In the genomic region with DNA sequence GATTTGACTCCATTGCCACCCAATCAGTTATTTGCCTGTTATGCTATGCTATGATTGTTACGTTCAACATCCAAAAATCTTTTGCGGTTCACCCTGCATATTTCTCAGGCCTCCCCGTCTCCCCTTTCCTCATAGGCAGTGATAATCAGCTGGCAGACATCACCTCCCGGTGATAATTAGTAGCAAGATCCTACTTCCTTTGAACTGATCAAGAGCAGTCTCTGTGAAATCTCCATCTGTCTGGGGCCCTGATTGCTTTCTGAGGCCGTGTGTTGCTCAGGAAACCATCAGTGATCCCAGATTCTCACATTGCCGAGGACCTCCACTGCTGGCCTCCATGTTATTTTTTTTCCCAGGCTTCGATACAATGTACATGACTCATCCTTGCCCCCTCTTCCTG, we compare ENCODE assay signal across 30 mouse cellular contexts. TPM values are rescaled to one million over a fixed set of nuclear protein-coding genes. Genes with fewer than 3 reads are reported as not detected.
DNase-seq lines count a peak whose midpoint lies in the region; ATAC-seq lines count a peak whose summit lies in the region.
"Had no signal": no experiment of that assay in that cellular context is flagged by ENCODE, and none has a peak within 500 bp of the region (broad histone marks: within the 10 kb centered on the region; RNA-seq: fewer than 3 reads in every experiment).

No protein-coding gene starts in this region.

- no peak overlapping the region for H3K4me3 ChIP-seq in embryonic facial prominence, embryonic 14.5 days (ENCODE audit: low read depth, low read length)
- H3K4me3 ChIP-seq in embryonic facial prominence, embryonic 10.5 days = no peak overlapping the region
- no peak overlapping the region for H3K4me3 ChIP-seq in forebrain, embryonic 10.5 days
- no peak overlapping the region for H3K4me3 ChIP-seq in forebrain, embryonic 13.5 days
- H3K4me3 ChIP-seq: embryonic facial prominence, embryonic 12.5 days; kidney, embryonic 15.5 days; layer of hippocampus, adult 2 months; midbrain, embryonic 13.5 days; neural tube, embryonic 15.5 days had no signal

- H3K36me3 ChIP-seq in embryonic facial prominence, embryonic 14.5 days (ENCODE audit: control insufficient read depth, insufficient read depth, low read length) = no peaks in the 10 kb centered on the region
- no peaks in the 10 kb centered on the region for H3K36me3 ChIP-seq in embryonic facial prominence, embryonic 10.5 days (replicated peaks)
- no peaks in the 10 kb centered on the region for H3K36me3 ChIP-seq in forebrain, embryonic 10.5 days (replicated peaks)
- H3K36me3 ChIP-seq in forebrain, embryonic 13.5 days (ENCODE audit: poor library complexity, severe bottlenecking) = no peaks in the 10 kb centered on the region
- H3K36me3 ChIP-seq: embryonic facial prominence, embryonic 12.5 days; kidney, embryonic 15.5 days; midbrain, embryonic 13.5 days; neural tube, embryonic 15.5 days had no signal

- no peak for ATAC-seq in embryonic facial prominence, embryonic 14.5 days (ENCODE audit: low read depth)
- no peak for ATAC-seq in forebrain, embryonic 13.5 days
- ATAC-seq: forebrain, postnatal 0 days; inflammation-experienced regulatory T-cells, adult 6 months; midbrain, embryonic 13.5 days had no signal

- WGBS in embryonic facial prominence, embryonic 14.5 days = 51% methylated on average over 7 of the region's 7 CpGs
- WGBS in embryonic facial prominence, embryonic 10.5 days = 71% methylated on average over 7 of the region's 7 CpGs
- WGBS in forebrain, embryonic 10.5 days = 81% methylated on average over 7 of the region's 7 CpGs
- 70% methylated on average over 7 of the region's 7 CpGs for WGBS in forebrain, embryonic 13.5 days

- H3K9me3 ChIP-seq in embryonic facial prominence, embryonic 14.5 days (ENCODE audit: control insufficient read depth, low read length) = no peaks in the 10 kb centered on the region
- H3K9me3 ChIP-seq in embryonic facial prominence, embryonic 10.5 days = no peaks in the 10 kb centered on the region
- H3K9me3 ChIP-seq in forebrain, embryonic 10.5 days = no peaks in the 10 kb centered on the region
- H3K9me3 ChIP-seq in forebrain, embryonic 13.5 days (replicated peaks) = no peaks in the 10 kb centered on the region
- H3K9me3 ChIP-seq: embryonic facial prominence, embryonic 12.5 days; kidney, embryonic 15.5 days; midbrain, embryonic 13.5 days; neural tube, embryonic 15.5 days had no signal

- no peaks in the 10 kb centered on the region for H3K27me3 ChIP-seq in embryonic facial prominence, embryonic 14.5 days (replicated peaks; ENCODE audit: control insufficient read depth, insufficient read depth, low read length)
- no peaks in the 10 kb centered on the region for H3K27me3 ChIP-seq in embryonic facial prominence, embryonic 10.5 days (replicated peaks; ENCODE audit: low read depth, poor library complexity, severe bottlenecking)
- H3K27me3 ChIP-seq in forebrain, embryonic 10.5 days (ENCODE audit: poor library complexity, severe bottlenecking) = no peaks in the 10 kb centered on the region
- no peaks in the 10 kb centered on the region for H3K27me3 ChIP-seq in forebrain, embryonic 13.5 days
- H3K27me3 ChIP-seq: CH12.LX; embryonic facial prominence, embryonic 12.5 days; kidney, embryonic 15.5 days; midbrain, embryonic 13.5 days; neural tube, embryonic 15.5 days had no signal

- H3K4me1 ChIP-seq in embryonic facial prominence, embryonic 14.5 days (ENCODE audit: control insufficient read depth, insufficient read depth, low read length) = no peaks in the 10 kb centered on the region
- no peaks in the 10 kb centered on the region for H3K4me1 ChIP-seq in embryonic facial prominence, embryonic 10.5 days
- peaks cover 9% of the 10 kb centered on the region; the same call in 1 of the 2 replicates for H3K4me1 ChIP-seq in forebrain, embryonic 10.5 days
- H3K4me1 ChIP-seq in forebrain, embryonic 13.5 days = 0 out of 2 replicates have a peak, but pooled peaks cover 2% of the 10 kb centered on the region
- H3K4me1 ChIP-seq: embryonic facial prominence, embryonic 12.5 days; kidney, embryonic 15.5 days; midbrain, embryonic 13.5 days; neural tube, embryonic 15.5 days had no signal

- DNase-seq in embryonic facial prominence, embryonic 14.5 days (ENCODE audit: low spot score) = peak; percentile 9
- DNase-seq in embryonic facial prominence, embryonic 10.5 days (ENCODE audit: low spot score) = no peak
- peak; percentile 77 for DNase-seq in brain, adult 2 months (ENCODE audit: low read depth, low spot score)
- peak; percentile 45 to 58 for DNase-seq in cerebellum, adult 18-20 months
- DNase-seq in cerebellum, postnatal 10 days = peak; percentile 66 to 68
- DNase-seq in forebrain, embryonic 10.5 days (ENCODE audit: extremely low spot score, low spot score) = no peak
- DNase-seq in adrenal gland, adult (ENCODE audit: inconsistent age in 2 of 2, low spot score in 1 of 2) = no peak
- DNase-seq: adrenal gland, postnatal 10 days; forebrain, postnatal 0 days; gastrocnemius, postnatal 14 days; heart, postnatal 36 days; kidney, adult 18-20 months; kidney, postnatal 25 days; layer of hippocampus, postnatal 36 days; liver; lung, adult 2 months; lung, postnatal 10 days; right cerebral cortex, postnatal 14 days had no signal

- H3K4me2 ChIP-seq in embryonic facial prominence, embryonic 14.5 days (ENCODE audit: low read depth, low read length) = no peak overlapping the region
- H3K4me2 ChIP-seq in forebrain, embryonic 13.5 days = no peak overlapping the region
- H3K4me2 ChIP-seq: embryonic facial prominence, embryonic 12.5 days; heart, embryonic 11.5 days; hindbrain, embryonic 14.5 days; kidney, embryonic 15.5 days; midbrain, embryonic 13.5 days; neural tube, embryonic 15.5 days had no signal

- no peak overlapping the region for H3K9ac ChIP-seq in embryonic facial prominence, embryonic 14.5 days (ENCODE audit: low read depth, low read length)
- no peak overlapping the region for H3K9ac ChIP-seq in forebrain, embryonic 13.5 days
- H3K9ac ChIP-seq: embryonic facial prominence, embryonic 12.5 days; forebrain, postnatal 0 days; hindbrain, embryonic 14.5 days; kidney, embryonic 15.5 days; liver, embryonic 14.5 days; midbrain, embryonic 13.5 days; neural tube, embryonic 15.5 days had no signal

- no peak overlapping the region for H3K27ac ChIP-seq in embryonic facial prominence, embryonic 14.5 days (replicated peaks; ENCODE audit: low read depth, low read length)
- H3K27ac ChIP-seq in embryonic facial prominence, embryonic 10.5 days (replicated peaks) = no peak overlapping the region
- H3K27ac ChIP-seq in forebrain, embryonic 10.5 days = no peak overlapping the region
- H3K27ac ChIP-seq in forebrain, embryonic 13.5 days = no peak overlapping the region
- H3K27ac ChIP-seq: embryonic facial prominence, embryonic 12.5 days; hindbrain, embryonic 14.5 days; kidney, embryonic 15.5 days; layer of hippocampus, adult 2 months; liver, embryonic 14.5 days; macrophage; midbrain, embryonic 13.5 days; neural tube, embryonic 15.5 days had no signal

RNA-seq across cellular contexts. Expression of gene Epb41l3, which starts 22.5 kb away (rescaled TPM):
- polyA plus RNA-seq in embryonic facial prominence, embryonic 14.5 days (2014; fragmentation: Nextera tagmentation; extraction: Ambion mirVana) = 127 and 142 TPM in 2 replicates
- 55.7 and 76.4 TPM in 2 replicates for polyA plus RNA-seq in embryonic facial prominence, embryonic 10.5 days (2016; fragmentation: Nextera tagmentation; extraction: Ambion mirVana)
- polyA plus RNA-seq in forebrain, embryonic 10.5 days (2016; fragmentation: Nextera tagmentation; extraction: Ambion mirVana) = 49.1 and 50.8 TPM in 2 replicates
- 55.0 and 56.9 TPM in 2 replicates for polyA plus RNA-seq in forebrain, embryonic 13.5 days (2015; fragmentation: Nextera tagmentation; extraction: Ambion mirVana)

Comparison
In these comparisons a context has a peak if more than half of its experiments do, and no peak if none do; other contexts are left out.
1. DNase-seq: peak in embryonic facial prominence, embryonic 14.5 days (single experiment), brain, adult 2 months (single experiment), cerebellum, adult 18-20 months (2 of 2) and cerebellum, postnatal 10 days (2 of 2); none in embryonic facial prominence, embryonic 10.5 days (single experiment), forebrain, embryonic 10.5 days (single experiment) and adrenal gland, adult (0 of 2).